Mouse (Mus musculus) E14TG2a.4 (cell line): ENCODE results near the gene Hspa8.
A peak's percentile ranks its signal among the peaks of the same experiment; 100 is the strongest.

ENCODE experiments used
- H3K27me3 ChIP-seq: 2 replicates; pipeline ENCODE4 v1.6.1; 2014; ENCODE audit warnings: low read length, control low read depth; ENCODE audit not compliant: insufficient read depth
- H3K36me3 ChIP-seq: 2 replicates; pipeline ENCODE4 v1.6.1; 2014; ENCODE audit warnings: low read length, control low read depth; ENCODE audit not compliant: insufficient read depth
- H3K4me1 ChIP-seq: replicated peaks from 2 replicates; pipeline ENCODE4 v1.6.1; 2014; ENCODE audit warnings: low read depth, low read length, control low read depth
- H3K4me3 ChIP-seq: replicated peaks from 2 replicates; pipeline ENCODE4 v1.5.1; 2014; ENCODE audit warnings: mild to moderate bottlenecking, low read length
- H3K9me3 ChIP-seq: 2 replicates; pipeline ENCODE4 v1.6.1; 2014; ENCODE audit warnings: low read length, control low read depth
- CTCF ChIP-seq: conservative IDR thresholded peaks from 2 replicates; pipeline ENCODE4 v1.5.1; 2014; ENCODE audit warnings: low read length
- NANOG ChIP-seq: IDR thresholded peaks from 2 replicates; pipeline ENCODE4 v1.6.1; 2014; ENCODE audit warnings: borderline replicate concordance, low read length, mixed read lengths
- POU5F1 ChIP-seq: IDR thresholded peaks from 2 replicates; pipeline ENCODE4 v1.6.1; 2014; ENCODE audit warnings: low read length, borderline replicate concordance

The Hspa8 gene

DNA sequence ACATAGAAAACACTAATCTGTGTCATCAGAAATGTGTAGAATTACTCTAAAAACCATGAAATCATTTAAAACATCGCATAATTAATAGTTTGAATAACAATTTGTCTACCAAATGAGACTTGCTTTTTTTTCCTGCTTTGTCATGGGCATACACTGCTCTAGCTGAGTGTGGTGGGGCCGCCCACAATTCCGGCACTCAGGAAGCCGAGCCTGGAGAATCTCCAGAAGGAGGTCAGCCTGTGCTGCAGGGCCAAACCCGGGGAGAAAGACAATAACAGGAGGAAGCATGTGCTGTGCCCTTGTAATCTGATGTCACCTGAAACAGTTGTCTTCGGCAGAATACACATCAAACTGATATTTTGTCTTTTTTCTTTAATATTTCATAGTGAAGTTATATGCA lies 24.8 kb downstream of the Hspa8 start:
- TF ChIP-seq CTCF (no peak), NANOG (no peak), POU5F1 (no peak)
- peaks cover 9% of the 10 kb centered on the region for H3K4me1 ChIP-seq
- H3K4me3 ChIP-seq = no peak overlapping the region
- H3K36me3 ChIP-seq = no peaks in the 10 kb centered on the region
- peaks cover 11% of the 10 kb centered on the region; the same call in 1 of the 2 replicates for H3K27me3 ChIP-seq
- H3K9me3 ChIP-seq = no peaks in the 10 kb centered on the region

DNA sequence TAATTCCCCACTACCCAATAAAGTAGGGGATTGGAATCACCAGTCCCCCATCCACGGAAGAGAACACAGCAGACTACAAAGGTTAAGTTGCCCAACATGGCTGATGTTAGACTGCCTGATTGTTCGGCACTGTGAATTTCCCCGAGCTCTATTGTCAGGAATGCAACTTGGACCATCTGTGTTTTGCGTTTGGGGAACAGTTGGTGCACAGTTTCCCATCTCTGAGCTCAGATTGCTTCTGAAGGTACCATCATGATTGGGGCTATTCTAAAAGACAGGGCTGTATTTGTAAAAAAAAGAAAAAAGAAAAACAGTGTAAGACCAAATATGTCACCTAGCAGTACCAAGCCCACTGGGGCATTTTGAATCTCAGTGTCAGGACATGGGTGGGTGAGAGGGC lies 26.6 kb downstream of the Hspa8 start:
- H3K27me3 ChIP-seq = peaks cover 4% of the 10 kb centered on the region; the same call in 1 of the 2 replicates
- TF ChIP-seq POU5F1 = no peak
- no peak for TF ChIP-seq NANOG
- TF ChIP-seq CTCF = no peak

DNA sequence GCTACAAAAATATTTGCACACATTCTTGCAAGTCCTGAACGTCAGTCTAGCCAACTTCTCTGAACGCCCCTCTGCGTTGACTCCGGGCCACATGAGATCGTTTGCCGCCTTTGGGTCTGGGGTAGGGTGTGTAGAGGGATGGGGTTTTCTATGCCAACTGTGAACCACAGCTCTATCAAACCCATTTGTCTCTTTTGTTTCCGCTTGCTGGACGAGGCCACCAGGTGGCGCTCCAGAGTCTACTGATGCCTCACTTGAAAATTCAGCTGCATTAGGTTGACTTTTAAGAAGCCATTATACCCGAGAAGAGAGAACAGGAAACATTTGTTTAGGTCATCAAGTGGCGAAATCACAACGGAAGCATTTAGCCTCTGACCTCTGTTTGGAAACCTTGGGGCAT lies 33.8 kb downstream of the Hspa8 start:
- Histone ChIP-seq H3K36me3 (no peaks in the 10 kb centered on the region), H3K27me3 (peaks cover 8% of the 10 kb centered on the region; the same call in 1 of the 2 replicates), H3K4me3 (no peak overlapping the region), H3K4me1 (0 out of 2 replicates have a peak, but pooled peaks cover 6% of the 10 kb centered on the region), H3K9me3 (no peaks in the 10 kb centered on the region)
- peak; percentile 80 for TF ChIP-seq CTCF
- no peak for TF ChIP-seq POU5F1

More for the DNA sequence above, 26.6 kb downstream of the Hspa8 start:
- Histone ChIP-seq H3K4me3 (no peak overlapping the region), H3K4me1 (peaks cover under 1% of the 10 kb centered on the region), H3K9me3 (no peaks in the 10 kb centered on the region), H3K36me3 (no peaks in the 10 kb centered on the region)

DNA sequence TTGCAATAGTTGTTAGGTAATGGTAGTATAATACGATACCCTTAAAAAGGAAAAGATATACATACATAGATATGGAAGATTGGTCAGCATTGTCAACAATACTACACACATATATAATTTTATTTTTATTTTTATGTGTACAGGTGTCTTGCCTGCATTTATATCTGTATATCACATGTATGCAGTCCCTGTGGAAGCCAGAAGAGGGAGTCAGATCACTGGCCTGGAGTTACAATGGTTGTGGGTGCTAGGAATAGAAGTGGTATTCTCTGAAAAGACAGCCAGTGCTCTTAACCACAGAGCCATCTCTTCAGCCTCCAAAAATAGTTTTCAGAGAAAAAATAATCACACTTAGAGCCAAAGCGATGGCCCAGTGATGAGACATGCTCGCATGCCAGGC lies 35.9 kb downstream of the Hspa8 start:
- Histone ChIP-seq H3K4me3 (no peak overlapping the region), H3K9me3 (no peaks in the 10 kb centered on the region)
- TF ChIP-seq CTCF = peak; percentile 71
- TF ChIP-seq POU5F1 = no peak

DNA sequence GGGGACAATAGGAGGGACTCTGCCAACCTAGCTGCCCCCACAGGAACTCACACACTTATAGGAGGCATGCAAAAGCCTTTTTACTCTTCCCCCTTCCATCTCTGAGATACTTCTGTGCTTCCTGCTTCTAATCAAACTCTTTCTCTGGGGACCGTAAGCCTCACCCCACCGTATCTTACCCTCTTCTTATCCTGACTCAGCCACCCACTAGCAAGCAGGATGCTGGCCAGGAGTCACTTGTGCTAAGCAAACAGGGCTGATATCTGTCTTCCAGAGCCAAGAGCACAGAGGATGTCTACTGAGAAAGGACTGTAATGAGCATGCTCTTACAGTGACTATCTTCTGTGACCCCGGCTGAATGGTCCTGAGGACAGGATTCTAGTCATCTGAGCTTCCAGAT lies 38.9 kb downstream of the Hspa8 start:
- Histone ChIP-seq H3K4me1 (0 out of 2 replicates have a peak, but pooled peaks cover 6% of the 10 kb centered on the region), H3K9me3 (no peaks in the 10 kb centered on the region), H3K4me3 (no peak overlapping the region), H3K36me3 (no peaks in the 10 kb centered on the region), H3K27me3 (peaks cover 9% of the 10 kb centered on the region; the same call in 1 of the 2 replicates)
- TF ChIP-seq POU5F1 = no peak
- TF ChIP-seq CTCF = no peak
- no peak for TF ChIP-seq NANOG

More for the DNA sequence above, 35.9 kb downstream of the Hspa8 start:
- H3K4me1 ChIP-seq = 0 out of 2 replicates have a peak, but pooled peaks cover 6% of the 10 kb centered on the region
- H3K36me3 ChIP-seq = no peaks in the 10 kb centered on the region
- H3K27me3 ChIP-seq = peaks cover 9% of the 10 kb centered on the region; the same call in 1 of the 2 replicates

DNA sequence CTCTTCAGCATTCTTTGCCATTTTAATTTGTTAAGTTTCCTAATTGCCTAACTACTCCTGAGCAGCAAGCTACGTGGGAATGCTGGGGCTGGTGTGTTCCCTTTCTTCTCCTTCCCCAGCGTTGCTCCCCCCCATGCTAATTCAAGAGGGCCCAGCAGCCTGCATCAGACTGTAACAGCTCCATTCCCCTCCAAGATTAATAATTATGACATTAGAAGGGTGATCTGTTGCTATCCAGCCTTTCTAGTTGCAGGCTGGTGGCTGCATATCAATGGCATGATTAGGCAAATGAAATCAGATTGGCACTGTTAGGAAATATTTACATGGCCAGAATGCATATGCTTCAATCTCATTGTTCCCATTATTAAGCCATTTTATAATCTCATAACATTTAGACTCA lies 50.7 kb downstream of the Hspa8 start:
- H3K9me3 ChIP-seq = no peaks in the 10 kb centered on the region
- H3K27me3 ChIP-seq = peaks cover 13% of the 10 kb centered on the region
- H3K36me3 ChIP-seq = no peaks in the 10 kb centered on the region
- H3K4me3 ChIP-seq = no peak overlapping the region
- TF ChIP-seq CTCF = no peak
- TF ChIP-seq NANOG = no peak
- TF ChIP-seq POU5F1 = no peak
- H3K4me1 ChIP-seq = no peaks in the 10 kb centered on the region

DNA sequence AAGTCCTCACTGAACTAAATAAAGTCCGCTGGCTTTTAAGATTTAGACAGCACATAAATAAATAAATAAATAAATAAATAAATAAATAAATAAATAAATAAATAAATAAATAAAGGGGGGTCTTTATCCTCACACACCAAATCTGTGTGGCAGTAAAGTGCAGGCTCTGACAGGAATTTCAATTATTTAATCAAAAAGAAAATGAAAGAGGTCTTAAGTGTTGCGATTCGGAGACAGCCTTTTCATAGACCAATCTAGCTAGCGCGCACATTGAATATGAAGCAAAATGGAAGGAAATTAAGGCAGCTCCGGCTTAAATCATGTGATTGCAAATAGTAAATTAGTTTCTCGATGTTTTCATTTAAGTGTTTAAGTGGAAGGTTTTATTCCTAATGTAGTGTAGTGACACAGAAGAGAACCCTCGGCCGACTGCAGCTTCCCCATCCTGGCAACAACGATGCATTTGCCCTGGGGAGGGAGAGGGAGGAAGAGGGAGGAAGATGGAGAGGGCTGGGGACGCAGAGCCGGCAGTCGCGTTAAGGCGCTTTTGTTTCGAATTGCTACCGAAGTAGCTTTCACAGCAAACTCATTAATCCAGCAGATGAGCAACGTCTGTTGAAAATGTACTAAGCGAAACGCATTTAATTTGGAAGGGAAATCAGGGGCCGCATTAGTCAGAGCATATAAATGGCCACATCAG lies 57.8 kb downstream of the Hspa8 start:
- peak overlapping the region; percentile 32; the same call in 1 of the 2 replicates for H3K4me3 ChIP-seq
- peaks cover 26% of the 10 kb centered on the region for H3K27me3 ChIP-seq
- peaks cover 25% of the 10 kb centered on the region for H3K4me1 ChIP-seq
- no peaks in the 10 kb centered on the region for H3K36me3 ChIP-seq
- H3K9me3 ChIP-seq = no peaks in the 10 kb centered on the region
- TF ChIP-seq NANOG (no peak), CTCF (no peak), POU5F1 (no peak)

DNA sequence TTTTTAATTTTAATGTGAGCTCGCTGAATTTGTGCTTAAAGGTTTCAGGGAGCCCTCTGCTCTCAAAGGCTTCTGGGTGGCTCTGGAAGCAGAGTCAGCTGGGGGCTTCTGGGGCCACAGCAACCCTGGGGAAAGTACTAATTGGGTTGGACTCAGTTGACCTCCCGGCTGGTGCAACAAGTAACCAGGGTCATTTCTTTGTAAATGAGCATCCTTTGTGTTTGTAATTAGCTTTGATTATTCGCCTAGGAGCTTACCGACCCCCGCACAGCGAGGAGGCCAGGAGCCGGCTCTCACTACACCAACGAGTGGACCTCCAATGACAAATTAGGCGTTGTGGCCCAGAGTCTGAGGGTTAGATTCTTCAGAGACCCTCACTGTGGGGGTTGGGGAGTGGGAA lies 58.4 kb downstream of the Hspa8 start:
- no peaks in the 10 kb centered on the region for H3K9me3 ChIP-seq
- H3K4me3 ChIP-seq = peak overlapping the region; percentile 32; the same call in 1 of the 2 replicates
- TF ChIP-seq NANOG = peak; percentile 46
- TF ChIP-seq POU5F1 = no peak
- H3K27me3 ChIP-seq = peaks cover 21% of the 10 kb centered on the region
- H3K4me1 ChIP-seq = peaks cover 25% of the 10 kb centered on the region
- no peaks in the 10 kb centered on the region for H3K36me3 ChIP-seq
